ENCODE assay signal across 8 mouse cellular contexts in genomic region chr6:136486801-136487553, GRCm38 (mm10). TPM values are rescaled to one million over a fixed set of nuclear protein-coding genes. Genes with fewer than 3 reads are reported as not detected.
A peak's percentile ranks its signal among the peaks of the same experiment; 100 is the strongest.
DNase-seq lines count a peak whose midpoint lies in the region; ATAC-seq and TF ChIP-seq lines count a peak whose summit lies in the region.
"Had no signal": no experiment of that assay in that cellular context is flagged by ENCODE, and none has a peak within 500 bp of the region (broad histone marks: within the 10 kb centered on the region; RNA-seq: fewer than 3 reads in every experiment).

No protein-coding gene starts in this region.

- DNase-seq in lung, postnatal 0 days (ENCODE audit: low spot score) = no peak
- no peak for DNase-seq in lung, postnatal 10 days
- DNase-seq in liver, embryonic 13.5 days = no peak
- DNase-seq in testis, postnatal 14 days (ENCODE audit: low spot score) = peak; percentile 33
- no peak for DNase-seq in gastrocnemius, postnatal 25 days
- DNase-seq: kidney, adult 8-10 months had no signal

- H3K9me3 ChIP-seq in lung, postnatal 0 days (ENCODE audit: low read length) = no peaks in the 10 kb centered on the region
- no peaks in the 10 kb centered on the region for H3K9me3 ChIP-seq in forebrain, embryonic 16.5 days (ENCODE audit: control insufficient read depth, low read length)
- no peaks in the 10 kb centered on the region for H3K9me3 ChIP-seq in liver, embryonic 13.5 days (replicated peaks)

- no peak for TF ChIP-seq EP300 in lung, postnatal 0 days (IDR thresholded peaks at IDR 0.05)

- no peaks in the 10 kb centered on the region for H3K36me3 ChIP-seq in lung, postnatal 0 days (ENCODE audit: insufficient read depth, low read length)
- no peaks in the 10 kb centered on the region for H3K36me3 ChIP-seq in forebrain, embryonic 16.5 days (ENCODE audit: control insufficient read depth, insufficient read depth)
- H3K36me3 ChIP-seq in liver, embryonic 13.5 days = no peaks in the 10 kb centered on the region

- WGBS in lung, postnatal 0 days = 51% methylated on average over 17 of the region's 36 CpGs
- 60% methylated on average over 36 of the region's 36 CpGs for WGBS in forebrain, embryonic 16.5 days
- WGBS in liver, embryonic 13.5 days (ENCODE audit: insufficient replicate concordance) = 52% methylated on average over 36 of the region's 36 CpGs

- peak overlapping the region; percentile 25 for H3K4me2 ChIP-seq in lung, postnatal 0 days (replicated peaks; ENCODE audit: low read depth, low read length)
- peak overlapping the region; percentile 34 for H3K4me2 ChIP-seq in forebrain, embryonic 16.5 days (ENCODE audit: low read length)
- peak overlapping the region; percentile 40 for H3K4me2 ChIP-seq in liver, embryonic 13.5 days

- H3K9ac ChIP-seq in lung, postnatal 0 days (replicated peaks; ENCODE audit: low read depth) = no peak overlapping the region
- 0 out of 2 replicates have a peak overlapping the region, but pooled peaks have one; percentile 24 for H3K9ac ChIP-seq in forebrain, embryonic 16.5 days (replicated peaks; ENCODE audit: low read depth, low read length)
- H3K9ac ChIP-seq in liver, embryonic 13.5 days = no peak overlapping the region

- H3K4me1 ChIP-seq in lung, postnatal 0 days (ENCODE audit: insufficient read depth, low read depth, low read length) = no peaks in the 10 kb centered on the region
- H3K4me1 ChIP-seq in forebrain, embryonic 16.5 days (replicated peaks; ENCODE audit: control insufficient read depth, insufficient read depth, low read length) = 0 out of 2 replicates have a peak, but pooled peaks cover 2% of the 10 kb centered on the region
- 0 out of 2 replicates have a peak, but pooled peaks cover 4% of the 10 kb centered on the region for H3K4me1 ChIP-seq in liver, embryonic 13.5 days (replicated peaks)

- no peak overlapping the region for H3K27ac ChIP-seq in lung, postnatal 0 days (ENCODE audit: low read length)
- H3K27ac ChIP-seq in forebrain, embryonic 16.5 days (ENCODE audit: low read length) = no peak overlapping the region
- H3K27ac ChIP-seq in liver, embryonic 13.5 days = no peak overlapping the region

- H3K27me3 ChIP-seq in lung, postnatal 0 days (replicated peaks; ENCODE audit: insufficient read depth, low read length) = no peaks in the 10 kb centered on the region
- H3K27me3 ChIP-seq in forebrain, embryonic 16.5 days (replicated peaks; ENCODE audit: control insufficient read depth, insufficient read depth, low read length) = no peaks in the 10 kb centered on the region
- H3K27me3 ChIP-seq in liver, embryonic 13.5 days = no peaks in the 10 kb centered on the region

- H3K4me3 ChIP-seq in lung, postnatal 0 days (ENCODE audit: low read depth, low read length) = no peak overlapping the region
- no peak overlapping the region; the same call in 1 of the 2 replicates for H3K4me3 ChIP-seq in forebrain, embryonic 16.5 days (replicated peaks; ENCODE audit: low read length)
- H3K4me3 ChIP-seq in liver, embryonic 13.5 days (replicated peaks) = no peak overlapping the region

- TF ChIP-seq CTCF in lung, postnatal 0 days (IDR thresholded peaks at IDR 0.05) = no peak

- peak; percentile 55 for ATAC-seq in lung, postnatal 0 days
- ATAC-seq in forebrain, embryonic 16.5 days = no peak
- ATAC-seq in liver, embryonic 13.5 days (ENCODE audit: low read depth) = 0 out of 2 replicates have a peak, but pooled peaks have one; percentile 41
- ATAC-seq in CD4-positive, CD25-positive, alpha-beta regulatory T cell, adult 4 months = no peak

RNA-seq across cellular contexts. Expression of gene Atf7ip, which starts 19.0 kb away (rescaled TPM):
- 13.9 and 14.9 TPM in 2 replicates for polyA plus RNA-seq in lung, postnatal 0 days (2015; fragmentation: Nextera tagmentation; extraction: Ambion mirVana)
- polyA plus RNA-seq in forebrain, embryonic 16.5 days (2015; fragmentation: Nextera tagmentation; extraction: Ambion mirVana) = 49.2 and 50.9 TPM in 2 replicates
- polyA plus RNA-seq in liver, embryonic 13.5 days (2015; fragmentation: Nextera tagmentation; extraction: Ambion mirVana) = 12.5 and 16.6 TPM in 2 replicates
- total RNA-seq in gastrocnemius, postnatal 25 days (2021) = 10 to 100 TPM; 38.2 to 43.5 TPM
- polyA plus RNA-seq in CD4-positive, CD25-positive, alpha-beta regulatory T cell, adult 4 months (2017; shearing (Covaris generic)) = 100 to 1,000 TPM in 1 of 2 experiments, 10 to 100 TPM in 1; 96.5 to 115 TPM

Comparison
In these comparisons a context has a peak if more than half of its experiments do, and no peak if none do; other contexts are left out.
1. ATAC-seq: peak in lung, postnatal 0 days (single experiment) and liver, embryonic 13.5 days (single experiment); none in forebrain, embryonic 16.5 days (single experiment) and CD4-positive, CD25-positive, alpha-beta regulatory T cell, adult 4 months (single experiment).
2. Peak in every context shown above with its lines, with median percentiles within 50 percentile points of each other: H3K4me2 ChIP-seq.